Mouse (Mus musculus) brain, embryonic 14.5 days (tissue): ENCODE data around the gene Unc93b1.

Source experiments
- CTCF ChIP-seq: fragments of 200-500 bp; IDR thresholded peaks from 2 replicates; pipeline ENCODE4 v1.5.1; 2012; ENCODE audit warnings: inconsistent platforms, mild to moderate bottlenecking, moderate library complexity, borderline replicate concordance; ENCODE audit not compliant: insufficient read depth, insufficient read length; ENCODE audit errors: extremely low read depth
- POLR2A ChIP-seq: fragments of 200-500 bp; IDR thresholded peaks from 2 replicates; pipeline ENCODE4 v1.6.1; 2012; ENCODE audit warnings: mild to moderate bottlenecking, inconsistent platforms, borderline replicate concordance; ENCODE audit not compliant: poor library complexity, insufficient read depth, insufficient read length, severe bottlenecking; ENCODE audit errors: extremely low read depth

- TF ChIP-seq POLR2A = no peak
- no peak for TF ChIP-seq CTCF
Measured at GRCm38 (mm10) chr19:3980917-3981316, 45.9 kb downstream of the Unc93b1 start.
